Mouse (Mus musculus) C2C12 (cell line): ENCODE measurements around the gene Cep164.

Experiments
- CTCF ChIP-seq: IDR thresholded peaks from one replicate; pipeline ENCODE4 v1.5.1; 2011; ENCODE audit not compliant: control insufficient read depth, insufficient read depth, insufficient read length
- MYOG ChIP-seq: IDR thresholded peaks from one replicate; pipeline ENCODE4 v1.6.1; 2011; ENCODE audit not compliant: control insufficient read depth, insufficient read length; ENCODE audit errors: extremely low read depth
- USF1 ChIP-seq: IDR thresholded peaks from one replicate; pipeline ENCODE4 v1.6.1; 2011; ENCODE audit warnings: low read depth, mild to moderate bottlenecking, control low read depth, moderate library complexity

DNA sequence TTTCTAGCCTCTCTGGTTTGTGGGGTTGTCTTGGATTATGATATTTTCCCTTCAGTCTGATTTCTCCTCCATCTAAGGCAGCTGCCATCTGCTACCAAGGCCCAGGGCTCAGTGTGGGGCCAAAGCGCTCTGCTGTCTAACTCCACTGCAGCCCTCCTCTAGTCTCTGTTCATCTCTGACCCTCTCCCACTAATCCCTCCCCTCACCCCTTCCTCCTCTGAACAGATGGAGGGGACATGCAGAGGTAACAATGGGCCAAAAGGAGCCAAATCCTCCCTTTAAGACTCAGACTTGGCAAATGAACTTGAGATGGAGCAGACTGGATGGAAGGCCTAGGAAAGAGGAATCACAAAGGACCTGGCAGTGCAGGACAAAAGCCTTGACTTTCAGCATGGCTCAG is 36.3 kb downstream of the Cep164 start:
- TF ChIP-seq CTCF (no peak), MYOG (no peak), USF1 (no peak)
